Mouse (Mus musculus): ENCODE measurements around the gene Myt1l. TPM values are rescaled to one million over a fixed set of nuclear protein-coding genes. Genes with fewer than 3 reads are reported as not detected.

Myt1l gene
- polyA plus RNA-seq, 1 experiment from 2014 or later, result 12.1 TPM

DNA sequence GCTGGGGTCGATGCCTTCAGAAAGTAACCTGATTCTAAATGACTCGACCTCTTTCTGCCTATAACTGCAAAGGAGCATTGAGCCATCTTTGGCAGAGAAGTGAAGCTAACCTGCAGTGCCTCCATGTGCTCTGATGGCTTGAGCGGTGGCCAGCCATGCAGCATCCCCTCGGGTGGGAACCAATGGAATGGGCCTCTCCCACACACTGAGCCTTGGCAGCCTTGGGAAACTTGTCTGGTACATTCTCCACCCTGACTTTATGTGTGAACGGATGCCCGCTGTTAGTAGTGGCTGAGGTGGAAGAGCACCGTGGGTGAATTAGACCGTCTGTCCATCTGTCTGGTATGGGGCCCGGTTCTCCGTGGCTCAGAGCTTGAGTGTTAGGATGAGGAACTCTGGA lies 349.8 kb downstream of the Myt1l start:
- Histone ChIP-seq H3K4me3 (no peak overlapping the region), H3K36me3 (no peaks in the 10 kb centered on the region), H3K27me3 (ENCODE audit: insufficient read depth, poor library complexity, severe bottlenecking) (0 out of 2 replicates have a peak, but pooled peaks cover 3% of the 10 kb centered on the region), H3K9me3 (no peaks in the 10 kb centered on the region), H3K4me1 (replicated peaks) (peaks cover 22% of the 10 kb centered on the region), H3K27ac (no peak overlapping the region)
- WGBS, result 91% methylated on average over 10 of the region's 10 CpGs
- DNase-seq (ENCODE audit: low spot score), result no peak

DNA sequence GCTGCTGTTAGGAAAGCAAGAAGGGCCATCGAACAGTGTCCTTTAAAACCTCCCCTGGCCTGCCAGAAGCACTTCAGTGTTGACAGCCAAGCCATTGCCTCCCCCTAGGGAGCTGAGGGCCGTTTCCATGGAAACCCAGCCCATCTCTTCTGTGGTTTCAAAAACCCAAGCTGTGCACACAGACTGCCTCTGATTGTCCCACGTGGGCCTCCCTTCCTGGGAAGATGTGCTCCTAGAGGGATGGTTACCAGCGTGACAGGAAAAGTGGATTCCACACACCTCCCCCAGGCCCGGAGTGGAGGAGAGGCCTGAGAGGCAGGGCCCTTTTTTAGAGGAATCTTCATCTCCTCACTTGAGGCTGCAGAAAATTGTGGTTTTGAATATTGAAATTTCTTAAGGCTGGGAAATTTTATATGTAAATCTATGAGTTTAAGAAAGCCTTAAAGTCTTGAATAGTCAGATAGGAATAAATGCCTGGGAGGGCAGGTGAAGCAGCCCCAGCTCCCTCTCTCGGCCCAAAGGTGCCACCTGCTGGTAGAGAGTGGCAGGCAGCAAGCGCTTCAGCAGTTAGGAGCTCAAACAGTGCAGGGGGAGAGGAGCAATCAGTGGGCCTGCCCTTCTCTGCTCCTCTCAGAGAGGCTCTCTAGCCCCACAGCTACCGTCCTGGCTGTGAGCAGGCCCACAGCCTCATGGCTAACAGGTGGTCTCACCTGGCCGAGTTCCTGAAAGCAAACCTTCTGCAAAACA lies 354.9 kb downstream of the Myt1l start:
- Histone ChIP-seq H3K9me3 (no peaks in the 10 kb centered on the region), H3K27ac (peak overlapping the region; percentile 70), H3K4me1 (replicated peaks) (peaks cover 24% of the 10 kb centered on the region), H3K4me3 (no peak overlapping the region), H3K27me3 (ENCODE audit: insufficient read depth, poor library complexity, severe bottlenecking) (no peaks in the 10 kb centered on the region), H3K36me3 (no peaks in the 10 kb centered on the region)
- DNase-seq (ENCODE audit: low spot score), result peak; percentile 80
- 14% methylated on average over 9 of the region's 9 CpGs for WGBS

GRCm38 (mm10) chr12:29884376-29884775 lies 356.2 kb downstream of the Myt1l start:
- no peaks in the 10 kb centered on the region for H3K27me3 ChIP-seq (ENCODE audit: insufficient read depth, poor library complexity, severe bottlenecking)
- no peaks in the 10 kb centered on the region for H3K36me3 ChIP-seq
- H3K4me1 ChIP-seq (replicated peaks), result peaks cover 24% of the 10 kb centered on the region
- 83% methylated on average over 5 of the region's 5 CpGs for WGBS
- no peak overlapping the region for H3K27ac ChIP-seq
- no peak for DNase-seq (ENCODE audit: low spot score)
- no peak overlapping the region for H3K4me3 ChIP-seq
- H3K9me3 ChIP-seq, result no peaks in the 10 kb centered on the region

DNA sequence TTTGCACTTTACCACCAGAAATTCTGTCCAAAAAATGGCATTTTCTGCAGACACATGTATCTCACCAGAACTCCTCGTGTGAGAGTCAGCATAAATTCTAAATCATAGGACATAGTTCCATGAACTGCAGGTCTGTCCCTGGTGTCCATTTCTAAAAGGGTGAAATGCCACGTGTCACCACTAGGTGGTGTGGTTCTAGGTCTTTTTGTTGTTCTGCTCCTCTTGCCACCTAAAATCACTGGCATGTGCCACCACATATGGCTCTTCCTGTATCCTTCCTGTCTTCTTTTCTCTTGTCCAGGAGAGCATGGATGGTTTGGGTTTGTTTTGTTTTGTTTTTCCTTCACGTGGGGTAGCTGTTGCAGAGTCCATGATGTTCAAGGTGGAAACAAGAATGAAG lies 366.5 kb downstream of the Myt1l start:
- peak; percentile 48 for DNase-seq (ENCODE audit: low spot score)
- Histone ChIP-seq H3K4me3 (no peak overlapping the region), H3K27ac (no peak overlapping the region), H3K36me3 (no peaks in the 10 kb centered on the region), H3K27me3 (ENCODE audit: insufficient read depth, poor library complexity, severe bottlenecking) (no peaks in the 10 kb centered on the region), H3K4me1 (replicated peaks) (no peaks in the 10 kb centered on the region), H3K9me3 (no peaks in the 10 kb centered on the region)
- 17% methylated on average over 3 of the region's 3 CpGs for WGBS

GRCm38 (mm10) chr12:29897533-29898085 lies 369.4 kb downstream of the Myt1l start:
- WGBS, result 85% methylated on average over 3 of the region's 3 CpGs
- Histone ChIP-seq H3K4me3 (no peak overlapping the region), H3K27ac (no peak overlapping the region), H3K36me3 (no peaks in the 10 kb centered on the region), H3K27me3 (ENCODE audit: insufficient read depth, poor library complexity, severe bottlenecking) (no peaks in the 10 kb centered on the region), H3K9me3 (no peaks in the 10 kb centered on the region), H3K4me1 (replicated peaks) (no peaks in the 10 kb centered on the region)
- DNase-seq (ENCODE audit: low spot score), result no peak

DNA sequence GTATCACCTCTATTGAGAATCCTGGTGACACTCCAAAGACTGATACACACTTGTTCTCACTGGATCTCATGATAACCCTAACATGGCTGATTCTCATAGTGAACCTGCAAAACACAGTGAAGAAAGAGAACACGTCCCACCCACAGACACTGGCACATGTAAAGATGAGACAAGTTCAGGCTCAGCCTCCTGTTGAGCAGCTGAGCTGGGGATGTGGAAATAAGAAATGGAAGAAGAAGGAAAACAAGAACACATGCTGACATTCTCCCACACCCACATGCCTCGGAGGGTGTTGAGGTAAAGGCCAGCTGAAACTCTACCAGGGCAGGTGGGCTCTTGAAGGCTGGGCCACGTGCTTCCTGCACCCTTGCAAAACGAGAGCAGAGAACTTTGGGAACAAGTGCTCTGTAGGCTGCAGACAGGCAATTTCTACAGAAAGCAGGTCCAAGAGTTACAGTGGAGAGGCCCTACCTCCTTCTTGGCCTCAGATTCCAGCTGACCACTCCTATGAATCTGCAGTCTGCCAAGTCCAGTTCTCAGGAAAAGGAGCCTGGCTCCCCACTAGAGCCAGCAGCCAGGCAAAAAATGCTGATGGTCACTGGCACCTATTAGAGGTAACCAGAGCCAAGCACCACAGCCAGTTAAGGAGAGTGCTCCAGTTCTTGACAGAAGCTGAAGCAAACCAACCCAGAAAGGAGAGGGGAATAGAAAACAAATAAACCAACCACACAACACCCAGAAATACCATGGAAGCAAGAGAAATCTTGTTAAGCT lies 376.1 kb downstream of the Myt1l start:
- Histone ChIP-seq H3K27me3 (ENCODE audit: insufficient read depth, poor library complexity, severe bottlenecking) (no peaks in the 10 kb centered on the region), H3K36me3 (no peaks in the 10 kb centered on the region), H3K9me3 (no peaks in the 10 kb centered on the region), H3K4me3 (no peak overlapping the region), H3K4me1 (replicated peaks) (no peaks in the 10 kb centered on the region), H3K27ac (no peak overlapping the region)
- DNase-seq (ENCODE audit: low spot score), result no peak
- 75% methylated on average over 4 of the region's 4 CpGs for WGBS

DNA sequence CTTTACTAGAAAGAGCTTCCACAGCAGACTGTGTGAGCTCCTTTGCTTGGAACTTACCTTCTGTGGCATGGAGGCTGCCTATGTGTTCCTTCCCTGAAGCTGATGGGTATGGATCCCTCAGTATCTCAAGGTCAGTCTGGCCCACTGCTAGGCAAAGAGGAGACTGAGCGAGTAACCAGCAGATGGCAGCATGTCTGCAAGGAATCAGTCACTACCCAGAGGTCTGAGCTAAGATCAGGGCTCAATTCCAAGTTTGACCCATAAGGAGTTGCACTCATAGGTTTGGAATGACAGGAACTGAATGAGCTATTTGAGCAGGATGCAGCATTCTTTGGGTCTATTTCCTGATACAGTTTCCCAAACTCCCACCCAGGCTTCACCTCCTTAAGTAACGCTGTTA lies 378.9 kb downstream of the Myt1l start:
- Histone ChIP-seq H3K4me3 (no peak overlapping the region), H3K4me1 (replicated peaks) (no peaks in the 10 kb centered on the region), H3K36me3 (no peaks in the 10 kb centered on the region), H3K27me3 (ENCODE audit: insufficient read depth, poor library complexity, severe bottlenecking) (no peaks in the 10 kb centered on the region), H3K9me3 (no peaks in the 10 kb centered on the region), H3K27ac (no peak overlapping the region)
- 48% methylated on average over 2 of the region's 2 CpGs for WGBS
- DNase-seq (ENCODE audit: low spot score), result peak; percentile 51

DNA sequence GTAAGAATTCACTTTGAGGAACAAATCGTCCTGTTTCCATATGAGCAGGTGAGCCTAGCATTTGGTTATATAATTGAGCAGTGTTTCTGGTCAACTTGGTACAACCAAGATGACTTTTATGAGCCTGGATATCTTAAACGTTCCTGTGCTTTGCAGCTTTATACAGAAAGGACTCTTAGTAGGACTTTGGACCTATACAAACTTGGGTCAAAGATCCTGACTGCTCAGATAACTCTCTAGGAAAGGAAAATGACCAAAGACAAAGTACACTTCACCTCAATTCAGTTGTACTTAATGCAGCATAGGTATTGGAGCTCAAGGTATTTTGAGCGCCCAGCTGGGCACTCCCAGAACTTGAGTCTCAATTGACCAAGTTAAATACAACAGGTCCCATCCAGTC lies 388.0 kb downstream of the Myt1l start:
- 85% methylated on average over 3 of the region's 3 CpGs for WGBS
- H3K27ac ChIP-seq, result no peak overlapping the region
- no peaks in the 10 kb centered on the region for H3K4me1 ChIP-seq (replicated peaks)
- DNase-seq (ENCODE audit: low spot score), result no peak
- no peaks in the 10 kb centered on the region for H3K9me3 ChIP-seq
- H3K27me3 ChIP-seq (ENCODE audit: insufficient read depth, poor library complexity, severe bottlenecking), result no peaks in the 10 kb centered on the region
- no peak overlapping the region for H3K4me3 ChIP-seq
- no peaks in the 10 kb centered on the region for H3K36me3 ChIP-seq

DNA sequence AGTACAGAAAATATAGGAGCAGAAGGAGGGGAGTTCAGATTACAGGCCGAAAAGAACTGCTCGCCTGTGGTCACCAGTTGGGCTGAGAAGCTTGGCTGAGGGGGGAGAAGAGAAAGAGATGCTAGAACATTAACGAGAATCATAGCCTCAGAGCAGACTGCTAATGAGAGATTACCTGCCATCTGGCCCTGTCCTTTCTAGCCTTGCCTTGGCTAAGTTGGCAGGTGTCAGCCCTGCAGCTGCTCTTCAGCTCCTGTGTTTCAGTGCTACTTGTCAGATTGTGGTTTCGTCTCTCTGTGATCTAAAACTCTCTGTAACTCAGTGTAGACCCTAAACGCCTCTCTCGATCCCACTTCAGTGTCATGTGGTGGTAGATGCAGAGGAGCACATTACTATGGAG lies 388.6 kb downstream of the Myt1l start:
- no peak overlapping the region for H3K4me3 ChIP-seq
- H3K36me3 ChIP-seq, result no peaks in the 10 kb centered on the region
- DNase-seq (ENCODE audit: low spot score), result no peak
- no peaks in the 10 kb centered on the region for H3K27me3 ChIP-seq (ENCODE audit: insufficient read depth, poor library complexity, severe bottlenecking)
- H3K9me3 ChIP-seq, result no peaks in the 10 kb centered on the region
- WGBS, result 88% methylated on average over 6 of the region's 6 CpGs
- H3K4me1 ChIP-seq (replicated peaks), result no peaks in the 10 kb centered on the region
- no peak overlapping the region for H3K27ac ChIP-seq

DNA sequence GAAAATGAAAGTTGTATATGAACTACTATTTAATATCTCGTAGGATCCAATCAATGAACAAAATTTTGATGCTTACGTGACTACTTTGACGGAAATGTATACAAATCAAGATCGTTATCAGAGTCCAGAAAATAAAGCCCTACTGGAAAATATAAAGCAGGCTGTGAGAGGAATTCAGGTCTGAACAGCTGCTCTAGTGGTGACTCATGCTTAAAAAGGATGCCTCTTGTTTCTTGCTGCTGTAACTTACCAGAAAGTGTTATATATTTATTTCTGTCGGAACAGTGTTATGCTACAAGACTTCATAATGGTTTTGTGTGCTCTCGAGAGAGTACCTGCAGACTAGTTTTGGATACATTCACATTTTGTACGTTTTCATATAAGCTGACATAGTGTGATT lies 392.1 kb downstream of the Myt1l start:
- H3K27ac ChIP-seq, result no peak overlapping the region
- no peak for DNase-seq (ENCODE audit: low spot score)
- no peaks in the 10 kb centered on the region for H3K9me3 ChIP-seq
- H3K4me3 ChIP-seq, result no peak overlapping the region
- no peaks in the 10 kb centered on the region for H3K4me1 ChIP-seq (replicated peaks)
- H3K27me3 ChIP-seq (ENCODE audit: insufficient read depth, poor library complexity, severe bottlenecking), result no peaks in the 10 kb centered on the region
- WGBS, result 90% methylated on average over 7 of the region's 7 CpGs
- no peaks in the 10 kb centered on the region for H3K36me3 ChIP-seq

GRCm38 (mm10) chr12:29921481-29921880 lies 393.3 kb downstream of the Myt1l start:
- DNase-seq (ENCODE audit: low spot score), result no peak
- Histone ChIP-seq H3K36me3 (no peaks in the 10 kb centered on the region), H3K4me3 (no peak overlapping the region), H3K27me3 (ENCODE audit: insufficient read depth, poor library complexity, severe bottlenecking) (no peaks in the 10 kb centered on the region), H3K9me3 (no peaks in the 10 kb centered on the region), H3K4me1 (replicated peaks) (no peaks in the 10 kb centered on the region), H3K27ac (no peak overlapping the region)
- 88% methylated on average over 11 of the region's 11 CpGs for WGBS

- 43% methylated on average over 3 of the region's 3 CpGs for WGBS
- Histone ChIP-seq H3K27me3 (ENCODE audit: insufficient read depth, poor library complexity, severe bottlenecking) (no peaks in the 10 kb centered on the region), H3K36me3 (no peaks in the 10 kb centered on the region), H3K4me1 (replicated peaks) (peaks cover 6% of the 10 kb centered on the region; the same call in 1 of the 2 replicates), H3K27ac (no peak overlapping the region), H3K9me3 (no peaks in the 10 kb centered on the region), H3K4me3 (no peak overlapping the region)
- peak; percentile 34 for DNase-seq (ENCODE audit: low spot score)
These were observed 398.7 kb downstream of the Myt1l start for GRCm38 (mm10) chr12:29926896-29927295.

- Histone ChIP-seq H3K4me1 (replicated peaks) (peaks cover 20% of the 10 kb centered on the region; the same call in 1 of the 2 replicates), H3K9me3 (no peaks in the 10 kb centered on the region), H3K27ac (no peak overlapping the region), H3K36me3 (no peaks in the 10 kb centered on the region), H3K4me3 (no peak overlapping the region), H3K27me3 (ENCODE audit: insufficient read depth, poor library complexity, severe bottlenecking) (no peaks in the 10 kb centered on the region)
- WGBS, result 84% methylated on average over 1 of the region's 1 CpGs
- no peak for DNase-seq (ENCODE audit: low spot score)
These were observed 402.4 kb downstream of the Myt1l start for GRCm38 (mm10) chr12:29930591-29930990.
